In the genomic region with DNA sequence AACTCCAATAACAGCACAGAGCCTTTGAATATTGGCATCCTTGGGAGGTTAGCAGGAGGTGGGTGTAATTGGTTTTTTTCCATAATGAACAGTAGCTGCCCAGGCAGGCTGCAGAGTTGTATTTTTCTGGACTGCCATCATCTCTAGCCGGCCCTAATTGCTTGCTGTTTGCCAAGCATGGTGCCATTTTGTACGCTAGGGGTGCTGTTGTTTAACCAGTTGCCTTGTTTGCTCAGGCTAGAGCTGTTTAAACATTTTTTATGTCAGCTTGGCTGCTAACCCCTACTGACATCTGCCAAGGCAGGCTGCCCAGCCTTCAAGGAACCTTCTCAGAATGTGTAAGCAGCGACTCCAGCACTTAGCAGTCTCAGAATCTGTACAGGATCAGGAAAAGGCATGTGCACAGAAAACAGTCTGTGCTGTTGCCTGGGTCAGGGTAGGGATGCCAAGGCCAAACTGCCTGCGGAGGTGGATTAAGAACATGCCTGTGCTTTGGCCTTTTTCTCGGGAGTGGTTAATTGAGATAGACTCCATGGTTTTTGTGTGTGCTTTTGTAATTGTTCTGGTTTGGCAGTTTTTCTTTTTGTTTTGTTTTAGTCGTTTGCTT, we compare ENCODE assay signal across 8 mouse cellular contexts. TPM values are rescaled to one million over a fixed set of nuclear protein-coding genes. Genes with fewer than 3 reads are reported as not detected.
DNase-seq lines count a peak whose midpoint lies in the region; ATAC-seq and TF ChIP-seq lines count a peak whose summit lies in the region.

No protein-coding gene starts in this region.

- ATAC-seq in megakaryocyte-erythroid progenitor cell, adult 5-6 weeks (replicated peaks; ENCODE audit: low FRiP score, low TSS enrichment, poor library complexity, severe bottlenecking) = peak; percentile 61

- TF ChIP-seq POLR2A in cortical plate, adult 2 months (IDR thresholded peaks at IDR 0.05; ENCODE audit: extremely low read depth, insufficient read depth, low read length) = no peak

- H3K27ac ChIP-seq in cortical plate, adult 2 months (ENCODE audit: insufficient read depth, low read length) = no peak overlapping the region

- DNase-seq in urinary bladder, postnatal 25 days (ENCODE audit: low spot score) = peak; percentile 6
- no peak for DNase-seq in urinary bladder, postnatal 10 days (ENCODE audit: low spot score)
- DNase-seq in gastrocnemius, postnatal 25 days = peak; percentile 27
- peak; percentile 66 to 77 for DNase-seq in layer of hippocampus, adult 8-10 months (ENCODE audit: low spot score in 2 of 2)
- peak; percentile 0 for DNase-seq in splenic B cell, adult 2 months (ENCODE audit: low read depth, low spot score)
- DNase-seq in spleen, adult 18-20 months = no peak

- no peaks in the 10 kb centered on the region for H3K27me3 ChIP-seq in splenic B cell, adult 2 months (ENCODE audit: control insufficient read depth, insufficient read depth, low read length, poor library complexity, severe bottlenecking)

- no peak overlapping the region for H3K4me3 ChIP-seq in cortical plate, adult 2 months (ENCODE audit: insufficient read depth, low read length)

- peak; percentile 45 for TF ChIP-seq CTCF in cortical plate, adult 2 months (IDR thresholded peaks at IDR 0.05; ENCODE audit: extremely low read depth, insufficient read depth, low read length)

- H3K36me3 ChIP-seq in splenic B cell, adult 2 months (ENCODE audit: control insufficient read depth, insufficient read depth, low read length, poor library complexity, severe bottlenecking) = no peaks in the 10 kb centered on the region

- H3K4me1 ChIP-seq in cortical plate, adult 2 months (ENCODE audit: control insufficient read depth, insufficient read depth, low read length) = no peaks in the 10 kb centered on the region

RNA-seq across cellular contexts. Expression of a gene that starts 14.5 kb away (rescaled TPM):
- 0.21 and 0.31 TPM in 2 replicates for polyA plus RNA-seq in cortical plate, adult 2 months (2012; rRNA removed)
- total RNA-seq in gastrocnemius, postnatal 25 days (2021) = 1 to 10 TPM in 1 of 2 experiments, under 1 TPM in 1; 0.41 to 1.0 TPM
- under 1 TPM in 2 of 4 experiments, not detected in 2; 0.14 to 0.64 TPM for total RNA-seq in layer of hippocampus, adult 8-10 months (2022)
- not detected in 2 replicates for total RNA-seq in megakaryocyte-erythroid progenitor cell, adult 5-6 weeks (2014; fragmentation: Nextera tagmentation)
- total RNA-seq in megakaryocyte-erythroid progenitor cell, adult 5-6 weeks (2017) = not detected in 2 replicates

Comparison
In these comparisons a context has a peak if more than half of its experiments do, and no peak if none do; other contexts are left out.
1. DNase-seq: peak in urinary bladder, postnatal 25 days (single experiment), gastrocnemius, postnatal 25 days (single experiment), layer of hippocampus, adult 8-10 months (2 of 2) and splenic B cell, adult 2 months (single experiment); none in urinary bladder, postnatal 10 days (single experiment) and spleen, adult 18-20 months (0 of 2).